Mouse (Mus musculus): ENCODE results near the gene Rasgef1b.

Gene Rasgef1b

DNA sequence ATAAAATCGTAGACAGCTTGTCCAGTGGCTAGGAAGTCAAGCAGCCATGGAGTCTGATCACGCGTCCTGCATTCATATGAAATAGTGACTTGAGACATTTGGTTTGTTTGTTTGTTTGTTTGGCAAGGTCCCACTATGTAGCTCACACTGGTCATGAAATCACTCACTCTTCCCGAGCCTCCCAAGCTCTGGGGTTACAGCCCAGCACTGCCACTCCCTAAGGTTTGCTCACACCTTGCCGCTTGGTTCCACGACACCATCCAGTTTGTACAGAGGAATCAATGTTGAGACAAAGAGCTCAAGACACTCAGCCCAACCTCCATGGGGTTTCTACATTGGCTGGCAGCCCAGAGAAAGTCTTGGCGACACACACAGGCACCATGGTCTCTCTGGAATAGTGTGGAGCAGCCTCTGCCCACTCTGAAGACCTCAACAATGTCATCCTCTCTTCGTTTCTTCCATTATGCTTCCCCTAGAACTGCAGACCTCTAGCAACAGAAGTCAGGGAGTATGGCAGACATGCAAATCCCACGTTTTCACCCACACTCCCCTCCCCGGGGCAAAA, 436.5 kb downstream of the Rasgef1b start:
- no peak for DNase-seq (ENCODE audit: low read depth, low spot score)

DNA sequence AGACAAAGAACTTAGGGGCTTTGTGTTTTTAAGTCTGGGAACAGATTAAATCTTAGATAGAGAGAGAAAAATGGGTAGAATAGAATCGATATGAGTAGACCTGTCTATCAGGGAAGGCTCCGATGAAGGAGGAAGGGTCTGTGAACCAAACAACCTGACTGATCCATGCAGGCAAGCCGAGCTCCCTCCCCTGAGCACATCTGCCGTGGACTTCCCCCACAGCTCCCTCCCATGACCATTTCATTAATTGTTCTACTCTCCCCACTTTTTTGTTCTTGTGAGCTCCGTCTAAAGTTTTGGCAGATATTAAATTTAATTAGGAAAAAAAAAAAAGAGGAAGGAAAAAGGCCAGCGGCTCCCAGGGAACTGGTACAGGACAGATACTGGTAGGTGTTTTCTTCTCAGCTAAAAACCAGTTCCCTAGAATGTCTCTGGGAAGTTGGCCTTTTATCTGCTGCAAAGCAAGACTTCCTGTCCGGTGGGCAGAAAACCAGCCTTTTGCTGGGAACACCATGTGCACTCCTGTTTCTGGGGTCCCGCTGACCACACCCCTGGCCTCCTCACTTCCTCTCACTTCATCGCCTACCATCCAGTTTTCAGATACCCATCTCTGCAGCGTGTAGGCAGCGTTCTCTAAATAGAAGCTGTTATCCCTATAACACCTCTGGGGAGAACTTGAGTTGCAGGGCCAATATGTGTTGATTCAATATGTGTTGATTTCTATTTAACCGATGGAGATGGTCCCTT, 437.6 kb downstream of the Rasgef1b start:
- no peak for DNase-seq (ENCODE audit: low read depth, low spot score)

DNA sequence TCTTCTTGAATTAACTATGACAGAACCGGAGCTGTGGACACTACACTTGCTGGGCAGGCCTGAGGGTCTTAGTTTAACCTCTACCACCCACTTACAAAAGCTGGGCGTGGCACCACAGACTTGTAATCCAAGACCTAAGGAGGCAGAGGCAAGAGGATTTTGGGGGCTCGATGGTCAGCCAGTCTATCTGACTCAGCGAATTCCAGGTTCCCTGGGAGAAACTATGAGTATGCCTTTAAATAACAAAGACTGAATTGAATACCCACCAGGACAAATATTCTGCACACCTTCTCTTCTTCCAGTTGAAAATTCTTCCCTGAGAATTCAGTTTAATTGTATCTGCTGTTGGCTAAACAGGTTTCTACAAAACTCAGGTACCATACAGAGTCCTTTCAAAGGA, 440.6 kb downstream of the Rasgef1b start:
- DNase-seq (ENCODE audit: low read depth, low spot score), result no peak

DNA sequence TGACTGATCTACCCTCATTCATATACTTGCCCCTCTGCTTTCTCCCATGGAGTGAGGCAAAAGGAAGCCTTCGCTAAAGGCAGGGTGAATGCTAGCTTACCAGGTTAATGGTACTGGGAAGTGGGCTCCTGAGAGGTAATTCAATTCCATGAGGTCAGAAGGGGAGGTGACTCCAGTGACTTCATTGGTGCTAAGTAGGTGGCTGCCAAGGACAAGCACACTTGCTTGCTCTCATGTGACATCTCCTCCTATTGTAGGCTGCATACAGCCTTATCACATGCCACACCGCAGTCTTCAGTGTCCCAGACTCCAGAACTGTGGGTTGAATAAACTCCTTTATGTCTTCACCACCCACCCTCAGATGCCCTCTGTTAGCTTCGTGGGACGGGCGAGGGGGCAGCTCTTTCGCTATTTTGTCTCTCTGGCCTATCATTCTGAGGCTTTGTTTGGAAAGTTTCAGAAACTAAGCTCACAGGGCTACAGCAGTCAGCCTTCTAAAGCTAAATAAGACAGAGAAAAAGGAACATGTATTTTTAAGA, 441.1 kb downstream of the Rasgef1b start:
- DNase-seq (ENCODE audit: low read depth, low spot score), result no peak

DNA sequence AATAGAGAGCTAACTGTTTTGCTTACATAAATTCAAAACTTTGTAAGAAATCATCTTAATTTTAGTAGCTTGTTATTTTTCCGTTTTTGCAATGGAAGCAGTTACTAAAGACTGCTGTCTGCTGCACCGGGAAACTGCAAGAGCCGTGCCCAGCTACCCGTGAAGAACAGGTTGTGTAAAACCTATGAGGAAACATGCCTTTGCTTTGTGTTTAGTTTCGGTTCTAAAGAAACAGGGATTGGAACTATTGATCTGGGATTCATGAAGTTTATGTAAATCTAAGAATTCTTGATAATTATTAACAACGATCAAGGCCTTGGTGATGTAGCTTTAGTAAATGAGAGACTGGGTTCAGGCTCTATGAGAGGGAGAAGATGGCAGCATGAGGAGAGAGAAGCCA, 442.3 kb downstream of the Rasgef1b start:
- no peak for DNase-seq (ENCODE audit: low read depth, low spot score)

DNA sequence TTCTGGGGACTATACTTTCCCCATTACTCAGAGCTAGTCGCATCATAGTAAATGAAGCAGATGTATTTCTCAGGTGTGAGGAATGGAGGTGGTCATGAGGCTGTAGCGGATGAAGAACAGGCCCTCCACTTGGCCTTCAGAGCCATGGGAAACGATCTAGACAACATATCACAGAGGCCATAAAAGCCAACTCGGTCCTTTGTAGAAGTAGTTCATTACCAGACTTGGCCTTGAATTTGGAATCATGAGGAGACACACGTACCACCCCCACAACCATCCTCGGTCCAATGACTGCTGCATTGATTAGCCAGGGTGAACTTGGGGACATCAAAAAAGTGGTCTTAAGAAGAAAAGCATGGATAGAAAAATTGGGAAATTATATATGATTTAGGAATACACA, 442.8 kb downstream of the Rasgef1b start:
- no peak for DNase-seq (ENCODE audit: low read depth, low spot score)

DNA sequence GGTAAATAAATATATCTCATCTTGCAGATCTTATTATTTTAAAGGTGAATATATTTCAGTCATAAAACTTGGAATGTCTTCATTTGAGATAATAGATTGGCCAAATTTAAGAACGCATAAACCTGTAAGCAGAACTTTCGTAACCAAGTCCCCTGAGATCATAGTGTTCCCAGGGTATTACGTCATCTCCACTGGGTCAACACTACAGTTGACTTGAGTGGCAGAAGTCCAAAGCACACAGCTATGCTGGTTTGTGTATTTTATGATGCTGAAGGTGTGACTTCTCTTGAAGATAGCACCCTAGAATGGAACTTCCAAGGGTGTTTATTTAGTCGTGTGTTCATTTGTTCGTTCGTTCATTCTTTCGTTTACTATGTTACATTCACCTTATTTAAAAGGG, 444.5 kb downstream of the Rasgef1b start:
- no peak for DNase-seq (ENCODE audit: low read depth, low spot score)

DNA sequence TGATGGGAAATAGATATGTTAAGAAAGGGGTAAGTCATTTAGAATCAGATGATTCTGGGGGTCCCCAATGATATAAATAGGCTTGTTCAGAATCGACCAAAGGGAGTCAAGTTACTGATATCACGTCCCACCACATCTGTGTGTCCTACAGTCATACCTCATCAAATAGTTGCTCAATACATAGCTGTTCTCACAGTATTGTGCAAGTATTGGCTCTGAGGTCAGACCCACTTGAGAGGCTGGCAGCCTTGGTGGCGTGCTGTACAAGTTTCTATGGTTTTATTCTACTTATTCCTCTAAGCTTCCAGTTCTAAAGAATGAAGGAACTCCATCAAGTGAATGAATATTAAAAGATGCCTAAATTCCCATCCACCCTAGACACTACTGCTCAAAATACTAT, 445.2 kb downstream of the Rasgef1b start:
- DNase-seq (ENCODE audit: low read depth, low spot score), result no peak

DNA sequence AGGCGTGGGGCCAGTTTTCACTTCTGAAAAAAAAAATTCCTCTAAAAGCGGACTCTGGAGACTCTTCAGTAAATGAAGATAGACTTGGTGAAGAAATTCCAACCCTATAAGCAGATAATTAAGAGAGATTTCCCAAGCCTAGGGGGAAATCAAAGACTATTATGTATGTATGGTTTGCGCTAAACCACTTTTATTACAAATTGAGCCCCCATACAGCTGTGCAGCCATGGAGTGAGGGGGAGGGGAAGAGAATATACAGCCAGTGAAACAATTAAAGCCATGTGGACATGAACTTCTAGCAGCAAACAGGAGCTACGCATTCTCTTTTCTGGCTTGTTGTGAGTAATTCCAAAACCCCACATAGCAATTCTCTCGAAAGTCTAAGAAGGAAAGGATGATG, 448.3 kb downstream of the Rasgef1b start:
- DNase-seq (ENCODE audit: low read depth, low spot score), result no peak

DNA sequence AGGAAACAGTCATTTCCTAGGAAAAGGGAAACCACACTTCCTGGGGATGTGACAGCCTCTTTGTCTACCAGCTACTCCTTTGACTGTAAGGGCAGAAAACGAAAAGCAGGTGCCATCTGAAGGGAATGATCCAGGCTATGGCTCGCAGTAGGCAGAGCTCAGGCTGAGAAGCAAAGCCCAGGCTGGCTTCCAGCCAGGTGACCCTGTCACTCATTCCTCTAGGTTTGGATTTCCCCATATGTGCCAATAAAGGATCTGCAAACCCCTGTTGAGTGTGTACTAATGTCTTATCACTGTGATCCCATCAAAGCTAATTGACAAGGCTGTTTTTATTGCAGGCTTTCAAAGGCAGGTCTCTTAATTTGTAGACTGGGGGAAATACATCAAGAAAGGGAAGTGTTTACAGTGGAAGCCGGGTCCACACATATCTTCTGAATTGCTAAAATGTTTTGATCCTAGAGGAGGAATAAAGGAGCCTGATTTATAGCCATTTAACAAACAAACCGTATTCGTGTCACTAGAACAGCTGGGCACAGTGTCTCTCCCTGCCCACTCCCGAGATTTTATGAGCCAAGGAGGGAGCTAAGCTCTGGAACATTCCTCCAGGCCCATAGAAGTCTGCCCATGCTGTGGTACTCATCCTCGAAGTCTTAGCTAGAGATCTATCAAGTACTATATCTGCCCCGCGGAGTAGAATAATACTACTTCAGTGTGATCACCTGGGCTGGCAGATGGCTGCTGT, 449.7 kb downstream of the Rasgef1b start:
- no peak for DNase-seq (ENCODE audit: low read depth, low spot score)

DNA sequence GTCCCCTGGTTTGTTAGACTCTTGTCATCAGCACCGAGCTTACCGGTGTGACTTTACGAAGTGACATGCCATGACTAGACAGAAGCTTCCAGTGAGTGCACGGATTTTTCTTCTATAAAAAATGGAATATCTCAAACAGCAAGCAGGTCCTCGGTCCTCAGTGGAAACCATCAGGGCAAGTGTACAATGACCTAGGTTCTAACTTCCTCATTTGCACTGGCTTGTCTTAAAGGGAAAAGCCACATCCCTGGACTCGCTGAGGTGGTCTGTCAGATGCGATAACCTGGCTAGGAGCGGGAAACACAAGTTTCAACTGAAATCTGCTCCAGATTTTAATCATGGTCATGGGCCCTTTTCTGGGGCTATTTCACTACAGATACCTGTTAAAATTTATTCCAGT, 450.5 kb downstream of the Rasgef1b start:
- no peak for DNase-seq (ENCODE audit: low read depth, low spot score)

DNA sequence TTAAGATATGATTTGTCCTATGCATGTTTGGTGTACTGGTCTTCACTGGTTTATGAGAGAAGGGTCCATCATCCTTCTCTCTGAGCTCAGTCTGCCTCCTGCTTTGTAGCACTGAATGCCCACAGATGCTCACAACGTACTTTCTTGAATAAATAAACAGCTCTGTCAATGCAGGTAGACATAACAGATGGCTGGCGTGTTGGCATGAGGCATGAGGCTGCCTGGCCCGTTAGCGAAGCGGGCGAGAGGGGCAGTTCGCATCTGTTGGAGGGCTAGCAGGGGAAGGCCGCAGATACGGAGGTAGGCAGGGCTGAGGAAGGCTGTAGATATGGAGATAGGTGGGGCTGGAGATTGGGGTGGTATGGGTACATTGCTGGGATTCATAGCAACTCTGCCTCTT, 451.3 kb downstream of the Rasgef1b start:
- no peak for DNase-seq (ENCODE audit: low read depth, low spot score)

DNA sequence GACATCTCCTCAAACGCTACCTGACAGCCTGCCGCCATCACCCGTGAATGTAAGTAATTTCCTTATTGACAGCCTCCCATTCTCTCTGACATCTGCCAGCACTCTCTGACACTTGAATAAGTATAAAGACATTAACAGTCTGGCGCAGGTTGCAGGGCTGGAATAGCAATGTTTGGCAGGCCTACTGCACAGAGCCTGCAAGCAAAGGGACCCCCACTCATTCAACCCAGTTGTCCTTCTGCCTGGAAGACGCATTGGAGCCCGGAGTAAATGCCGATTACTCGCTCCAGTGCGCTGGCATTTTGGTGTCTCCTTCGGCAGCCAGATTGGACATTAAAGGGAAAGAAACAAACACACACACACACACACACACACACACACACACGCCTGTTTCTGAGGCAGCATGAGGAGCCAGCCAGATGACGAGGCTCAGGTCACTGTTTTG, 454.7 kb downstream of the Rasgef1b start:
- no peak for DNase-seq (ENCODE audit: low read depth, low spot score)

DNA sequence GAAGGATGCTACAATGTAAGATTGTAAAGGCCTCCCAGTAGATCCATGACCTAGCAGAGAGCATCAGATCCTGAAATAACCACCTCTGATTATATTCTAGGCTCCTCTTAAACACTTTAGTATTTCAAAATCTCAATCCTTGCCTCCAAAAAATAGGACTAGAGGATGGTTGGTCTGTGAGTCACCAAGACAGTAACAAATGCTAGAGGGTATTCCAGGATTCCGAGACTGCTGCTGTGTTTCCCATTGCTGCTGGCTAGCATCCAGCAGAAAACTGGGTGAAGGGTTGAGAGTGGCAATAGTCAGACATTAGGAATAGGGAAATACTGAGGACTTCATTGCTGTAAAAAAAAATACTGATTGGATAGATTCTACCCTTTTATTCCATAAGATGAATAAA, 457.3 kb downstream of the Rasgef1b start:
- no peak for DNase-seq (ENCODE audit: low read depth, low spot score)

DNA sequence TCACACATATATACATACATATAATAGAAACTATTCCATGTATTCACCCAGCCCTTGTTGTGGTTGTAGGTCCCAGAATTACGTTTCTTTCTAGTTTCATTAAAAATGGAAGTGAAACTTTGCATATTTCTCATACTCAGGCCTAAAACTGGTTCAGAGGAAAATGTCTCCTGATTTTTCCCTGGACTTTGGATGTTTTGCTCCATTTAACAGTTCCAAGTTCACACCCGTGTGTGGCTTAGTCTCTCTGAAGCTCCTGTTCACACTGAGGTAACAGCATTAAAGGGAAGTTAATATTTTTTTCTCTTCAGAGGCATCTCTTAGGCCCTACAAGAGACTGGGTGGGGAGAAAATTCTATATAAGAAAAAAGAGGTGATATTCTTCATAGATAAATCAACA, 459.7 kb downstream of the Rasgef1b start:
- DNase-seq (ENCODE audit: low read depth, low spot score), result no peak

DNA sequence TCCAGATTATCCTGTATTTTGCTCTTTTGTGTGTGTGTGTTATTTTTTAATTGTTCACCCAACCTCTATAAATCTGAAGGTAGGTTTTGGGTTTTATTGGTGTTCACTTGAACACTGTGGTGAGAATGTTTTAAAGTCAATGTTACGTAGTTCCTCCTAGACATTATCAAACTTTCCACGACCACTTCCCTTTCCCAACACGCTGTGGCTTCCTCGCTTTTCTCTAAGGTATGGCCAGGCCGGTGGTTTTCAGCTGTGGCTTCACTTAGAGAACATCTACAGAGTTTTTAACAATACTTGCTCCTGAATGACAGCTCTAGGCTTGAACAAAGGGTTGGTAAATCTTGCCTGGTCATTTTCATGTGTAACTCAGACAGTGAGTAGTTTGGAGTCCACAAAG, 461.5 kb downstream of the Rasgef1b start:
- DNase-seq (ENCODE audit: low read depth, low spot score), result no peak

DNA sequence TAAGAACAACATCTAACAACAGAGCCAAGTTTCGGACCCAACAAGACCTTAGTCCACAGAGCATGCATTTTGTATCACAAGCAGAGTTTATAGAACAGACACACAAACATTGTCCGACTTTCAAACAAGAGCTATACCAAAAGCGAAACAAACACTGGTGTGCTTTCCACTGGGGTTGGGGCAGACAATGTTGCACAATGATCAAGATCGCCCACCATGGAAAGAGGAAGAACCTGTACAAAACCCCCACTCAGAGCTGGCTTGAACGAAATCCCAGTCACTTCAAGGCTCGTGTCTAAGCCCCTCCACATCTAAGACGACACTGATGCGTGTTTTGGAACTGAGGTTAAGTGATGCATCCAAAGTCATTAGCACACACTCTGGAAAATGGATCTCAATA, 462.6 kb downstream of the Rasgef1b start:
- DNase-seq (ENCODE audit: low read depth, low spot score), result no peak

DNA sequence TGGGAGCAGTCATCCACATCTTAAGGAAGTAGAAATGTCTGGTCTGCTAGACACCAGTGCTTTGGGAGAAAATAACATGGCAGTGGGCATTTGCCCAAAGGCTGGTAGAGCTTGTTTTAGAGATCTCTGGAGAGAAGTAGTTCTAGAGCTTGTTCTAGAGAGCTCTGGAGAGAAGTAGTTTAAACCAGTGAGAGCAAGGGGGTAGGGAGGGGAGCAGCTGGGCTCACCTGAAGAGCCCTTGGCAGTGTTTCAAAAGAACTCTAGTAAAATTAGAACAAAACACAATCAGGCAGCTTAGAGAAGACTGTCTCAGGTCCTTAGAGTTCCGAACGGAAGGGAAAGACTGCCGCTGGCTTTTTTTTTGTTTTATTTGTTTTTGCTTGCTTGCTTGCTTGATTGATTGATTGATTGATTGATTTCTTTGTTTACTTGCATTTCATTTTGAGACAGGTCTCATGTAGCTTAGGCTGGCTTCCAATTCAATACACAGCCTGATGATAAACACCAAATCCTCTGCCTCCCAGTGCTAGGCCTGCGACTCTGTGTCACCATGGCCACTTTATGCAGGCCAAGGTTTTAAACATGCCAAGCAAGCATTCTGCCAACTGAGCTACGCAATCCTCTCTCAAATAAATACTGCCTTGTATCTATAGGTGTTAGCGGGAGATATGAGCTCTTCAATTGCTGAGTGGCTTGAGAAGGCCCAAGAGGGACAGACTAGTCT, 466.5 kb downstream of the Rasgef1b start:
- DNase-seq (ENCODE audit: low read depth, low spot score), result no peak

DNA sequence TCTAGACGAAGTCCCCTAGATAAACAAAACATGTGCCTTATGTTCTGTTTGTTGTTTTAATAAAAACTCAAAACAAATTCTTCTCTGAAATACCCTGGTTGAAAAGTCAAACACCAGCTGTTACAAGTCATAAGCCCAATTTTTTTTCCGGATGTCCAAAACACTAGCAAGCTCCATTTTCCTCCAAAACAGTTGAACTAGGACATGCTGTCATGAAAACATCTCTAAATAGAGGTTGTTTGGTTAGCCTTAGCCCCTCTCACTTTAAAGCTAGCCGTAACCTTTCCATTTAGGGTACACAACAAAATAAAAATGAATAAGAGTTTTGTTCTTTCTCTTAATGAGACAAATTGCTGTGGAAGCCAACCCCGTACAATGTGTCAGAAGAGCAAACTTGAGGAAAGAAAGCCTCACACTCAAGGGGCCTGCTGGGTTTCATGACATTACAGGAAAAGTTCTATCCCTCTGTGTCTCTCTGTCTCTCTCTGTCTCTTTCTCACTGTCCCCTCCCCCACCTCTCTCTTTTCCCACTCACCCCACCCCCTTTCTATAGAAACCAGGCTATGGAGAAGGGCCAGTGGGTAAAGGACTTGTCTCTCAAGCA, 467.6 kb downstream of the Rasgef1b start:
- DNase-seq (ENCODE audit: low read depth, low spot score), result no peak

DNA sequence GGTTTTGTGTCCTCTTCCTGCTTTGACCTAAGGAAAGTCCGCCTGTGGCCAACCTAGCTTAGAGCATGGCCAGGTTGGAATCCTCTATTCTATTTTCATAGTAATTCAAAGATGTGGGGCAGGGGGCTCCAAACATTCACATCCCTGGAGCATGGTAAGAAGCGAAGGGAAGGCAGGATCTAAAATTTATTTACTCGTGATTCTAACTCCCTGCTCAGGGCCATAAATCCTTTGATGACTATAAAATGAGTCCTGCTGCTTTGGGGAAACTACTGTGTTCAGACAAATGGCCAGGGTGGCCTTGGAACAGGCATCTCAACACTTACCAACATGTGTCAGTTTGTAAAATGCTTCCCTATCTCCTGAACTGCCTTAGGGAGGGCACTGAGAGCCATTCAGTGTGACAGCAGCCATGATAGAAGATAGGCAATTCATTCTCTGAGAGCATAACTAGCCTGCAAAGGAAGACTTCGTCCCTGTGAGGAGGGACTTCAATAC, 470.8 kb downstream of the Rasgef1b start:
- no peak for DNase-seq (ENCODE audit: low read depth, low spot score)
